Mouse (Mus musculus): Measurements from ENCODE around the gene Ttc23. TPM values are rescaled to one million over a fixed set of nuclear protein-coding genes. Genes with fewer than 3 reads are reported as not detected.

Ttc23 gene
- polyA plus RNA-seq, 1 experiment from 2014 or later = 6.0 TPM

DNA sequence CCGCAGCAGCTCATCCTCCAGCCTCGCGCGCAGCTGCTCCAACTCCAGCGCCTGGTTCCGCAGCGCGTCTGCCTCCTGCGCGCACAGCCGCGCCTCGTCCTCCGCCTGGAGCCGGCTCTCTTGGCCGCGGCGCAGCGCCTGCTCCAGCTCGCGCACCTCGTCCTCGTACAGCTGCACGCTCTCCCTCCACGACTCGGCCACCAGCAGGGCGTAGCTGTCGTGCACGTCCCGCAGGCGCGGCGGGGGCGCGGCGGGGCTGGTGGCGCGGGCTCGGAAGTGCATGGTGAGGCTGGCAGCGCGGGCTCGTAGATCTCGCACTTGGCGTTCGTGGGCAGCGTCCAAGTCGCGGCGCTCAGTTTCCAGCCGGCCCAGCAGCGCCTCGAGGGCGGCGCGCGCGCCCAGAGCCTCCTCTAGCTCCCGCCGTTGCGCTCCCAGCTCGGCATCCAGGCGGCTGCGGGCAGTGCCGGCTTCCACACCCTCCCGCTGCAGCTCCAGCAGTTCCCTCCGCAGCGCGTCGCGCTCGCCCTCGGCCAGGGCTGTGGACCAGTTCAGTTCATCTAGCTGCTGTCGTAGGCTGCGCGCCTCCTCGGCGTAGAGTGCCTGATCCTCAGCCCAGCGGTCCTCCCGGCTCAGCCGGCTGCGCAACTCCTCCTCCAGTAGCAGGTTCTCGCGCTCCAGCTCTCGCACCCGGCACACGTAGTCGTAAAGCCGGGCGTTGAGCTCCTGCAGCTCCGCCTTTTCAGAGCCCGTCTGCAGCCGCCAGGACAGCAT is 111.8 kb downstream of the Ttc23 start:
- peak overlapping the region; percentile 78 for H3K4me2 ChIP-seq (ENCODE audit: low read depth, low read length)
- no peak overlapping the region; the same call in 1 of the 2 replicates for H3K9ac ChIP-seq (ENCODE audit: low read depth, low read length)
- peak; percentile 56 for ATAC-seq (ENCODE audit: low read depth)
- no peaks in the 10 kb centered on the region for H3K36me3 ChIP-seq (ENCODE audit: control insufficient read depth, insufficient read depth)
- under 1% methylated on average over 92 of the region's 92 CpGs for WGBS (ENCODE audit: insufficient replicate concordance)
- no peak overlapping the region for H3K27ac ChIP-seq (ENCODE audit: low read length)
- peaks cover 4% of the 10 kb centered on the region for H3K4me1 ChIP-seq (ENCODE audit: control insufficient read depth, low read depth, low read length)
- H3K27me3 ChIP-seq (ENCODE audit: control insufficient read depth, insufficient read depth, low read depth, low read length) = peaks cover 28% of the 10 kb centered on the region
- H3K9me3 ChIP-seq (replicated peaks; ENCODE audit: control insufficient read depth, low read length) = no peaks in the 10 kb centered on the region
- H3K4me3 ChIP-seq (ENCODE audit: low read depth, low read length) = peak overlapping the region; percentile 55

DNA sequence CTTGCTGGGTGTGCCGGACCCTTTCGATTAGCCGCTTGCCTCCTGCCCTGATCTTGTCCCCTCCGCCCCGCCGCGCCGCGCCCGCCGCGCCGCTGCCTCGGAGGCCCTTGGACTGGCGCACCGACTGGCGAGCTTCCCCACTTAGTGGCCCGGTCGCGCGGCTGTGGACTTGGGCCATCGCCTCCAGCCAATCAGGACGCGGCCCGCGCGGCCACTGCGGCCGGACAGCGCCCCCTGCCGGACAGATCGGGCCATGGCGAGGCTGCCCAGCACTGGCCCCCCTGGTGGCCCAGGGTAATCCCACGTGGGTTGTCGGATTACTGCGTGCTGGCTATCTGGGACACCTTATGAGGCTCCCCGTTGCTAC is 112.4 kb downstream of the Ttc23 start, which contains the start of gene Synm:
Gene Synm (minus strand): TSS at position 114 of the 367 bp plus-strand sequence.
- Histone ChIP-seq H3K27me3 (ENCODE audit: control insufficient read depth, insufficient read depth, low read depth, low read length) (peaks cover 28% of the 10 kb centered on the region), H3K4me1 (ENCODE audit: control insufficient read depth, low read depth, low read length) (peaks cover 4% of the 10 kb centered on the region), H3K9ac (ENCODE audit: low read depth, low read length) (no peak within 1 kb of the TSS; the same call in 1 of the 2 replicates), H3K27ac (ENCODE audit: low read length) (no peak within 1 kb of the TSS), H3K4me2 (ENCODE audit: low read depth, low read length) (peak within 1 kb of the TSS; percentile 78), H3K9me3 (replicated peaks; ENCODE audit: control insufficient read depth, low read length) (no peaks in the 10 kb centered on the region), H3K36me3 (ENCODE audit: control insufficient read depth, insufficient read depth) (no peaks in the 10 kb centered on the region), H3K4me3 (ENCODE audit: low read depth, low read length) (peak within 1 kb of the TSS; percentile 55)
- 0% methylated on average over 37 of the region's 37 CpGs for WGBS (ENCODE audit: insufficient replicate concordance)
- peak; percentile 85 for ATAC-seq (ENCODE audit: low read depth)

DNA sequence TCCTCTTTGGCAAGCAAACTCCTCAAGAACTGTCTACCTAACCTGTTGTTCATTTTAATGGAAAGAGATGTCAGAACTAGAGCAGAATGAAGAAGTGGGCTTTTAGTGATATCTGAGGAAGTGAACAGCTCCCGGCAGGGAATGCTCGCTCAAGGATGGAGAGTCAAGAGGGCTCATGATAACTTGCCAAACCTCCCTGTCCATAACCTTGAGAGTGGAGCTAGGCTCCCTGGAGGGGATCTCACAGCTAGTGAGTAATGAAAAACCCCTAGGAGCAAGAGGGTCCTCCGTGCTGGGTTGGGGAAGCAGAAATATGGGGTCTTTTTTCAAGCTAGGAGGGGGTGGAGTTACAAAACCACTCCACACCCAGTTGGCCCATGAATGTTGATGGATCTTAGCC is 116.4 kb downstream of the Ttc23 start:
- no peak for ATAC-seq (ENCODE audit: low read depth)

DNA sequence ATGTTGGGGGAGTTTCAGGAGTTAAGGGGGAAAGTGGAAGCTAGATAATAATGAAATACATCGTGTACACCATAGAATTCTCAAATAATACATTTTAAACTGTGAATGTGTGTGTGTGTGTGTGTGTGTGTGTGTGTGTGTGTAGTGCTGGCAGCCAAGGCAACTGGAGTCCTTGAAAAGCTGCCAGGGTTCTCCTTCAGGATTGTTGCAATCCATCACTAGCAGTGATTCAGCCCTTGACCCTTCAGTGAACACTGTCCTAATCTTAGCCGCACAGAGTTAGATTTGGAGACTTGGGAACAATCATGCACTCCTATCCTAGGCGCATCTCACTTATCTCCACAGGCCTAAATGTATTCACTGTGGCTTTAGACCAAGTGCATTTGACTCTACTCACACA is 120.9 kb downstream of the Ttc23 start:
- no peaks in the 10 kb centered on the region for H3K36me3 ChIP-seq (ENCODE audit: control insufficient read depth, insufficient read depth)
- H3K27me3 ChIP-seq (ENCODE audit: control insufficient read depth, insufficient read depth, low read depth, low read length) = no peaks in the 10 kb centered on the region
- no peak overlapping the region for H3K9ac ChIP-seq (ENCODE audit: low read depth, low read length)
- ATAC-seq (ENCODE audit: low read depth) = no peak
- H3K27ac ChIP-seq (ENCODE audit: low read length) = no peak overlapping the region
- 70% methylated on average over 3 of the region's 3 CpGs for WGBS (ENCODE audit: insufficient replicate concordance)
- H3K4me1 ChIP-seq (ENCODE audit: control insufficient read depth, low read depth, low read length) = no peaks in the 10 kb centered on the region
- no peaks in the 10 kb centered on the region for H3K9me3 ChIP-seq (replicated peaks; ENCODE audit: control insufficient read depth, low read length)
- no peak overlapping the region for H3K4me3 ChIP-seq (ENCODE audit: low read depth, low read length)
- no peak overlapping the region for H3K4me2 ChIP-seq (ENCODE audit: low read depth, low read length)

More for the DNA sequence above, 116.4 kb downstream of the Ttc23 start:
- no peak overlapping the region for H3K27ac ChIP-seq (ENCODE audit: low read length)
- no peak overlapping the region for H3K4me3 ChIP-seq (ENCODE audit: low read depth, low read length)
- H3K9ac ChIP-seq (ENCODE audit: low read depth, low read length) = no peak overlapping the region
- peaks cover 17% of the 10 kb centered on the region for H3K27me3 ChIP-seq (ENCODE audit: control insufficient read depth, insufficient read depth, low read depth, low read length)
- no peaks in the 10 kb centered on the region for H3K36me3 ChIP-seq (ENCODE audit: control insufficient read depth, insufficient read depth)
- 67% methylated on average over 3 of the region's 3 CpGs for WGBS (ENCODE audit: insufficient replicate concordance)
- peaks cover 4% of the 10 kb centered on the region for H3K4me1 ChIP-seq (ENCODE audit: control insufficient read depth, low read depth, low read length)
- no peaks in the 10 kb centered on the region for H3K9me3 ChIP-seq (replicated peaks; ENCODE audit: control insufficient read depth, low read length)
- H3K4me2 ChIP-seq (ENCODE audit: low read depth, low read length) = no peak overlapping the region

DNA sequence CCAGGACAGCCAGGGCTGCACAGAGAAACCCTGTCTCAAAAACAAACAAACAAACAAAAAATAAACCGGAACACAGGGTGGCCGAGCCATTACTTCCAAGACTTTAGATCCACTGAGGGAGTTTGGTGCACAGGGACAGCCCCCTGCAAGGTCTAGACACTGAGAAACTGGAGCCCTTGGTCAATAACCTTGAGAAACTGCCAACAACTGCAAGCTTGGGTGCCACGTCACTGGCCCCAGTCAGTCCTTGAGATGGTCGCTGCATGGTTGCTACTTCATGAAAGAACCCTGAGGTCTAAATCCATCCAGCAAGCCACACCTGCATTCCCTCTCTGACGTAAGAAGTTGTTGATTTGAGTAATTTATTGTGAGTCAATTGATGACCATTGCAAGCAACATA is 122.3 kb downstream of the Ttc23 start:
- 61% methylated on average over 5 of the region's 5 CpGs for WGBS (ENCODE audit: insufficient replicate concordance)
- no peak overlapping the region for H3K4me3 ChIP-seq (ENCODE audit: low read depth, low read length)
- no peak overlapping the region for H3K4me2 ChIP-seq (ENCODE audit: low read depth, low read length)
- H3K9me3 ChIP-seq (replicated peaks; ENCODE audit: control insufficient read depth, low read length) = no peaks in the 10 kb centered on the region
- no peaks in the 10 kb centered on the region for H3K4me1 ChIP-seq (ENCODE audit: control insufficient read depth, low read depth, low read length)
- H3K27me3 ChIP-seq (ENCODE audit: control insufficient read depth, insufficient read depth, low read depth, low read length) = no peaks in the 10 kb centered on the region
- no peak for ATAC-seq (ENCODE audit: low read depth)
- no peak overlapping the region for H3K9ac ChIP-seq (ENCODE audit: low read depth, low read length)
- H3K27ac ChIP-seq (ENCODE audit: low read length) = no peak overlapping the region
- H3K36me3 ChIP-seq (ENCODE audit: control insufficient read depth, insufficient read depth) = no peaks in the 10 kb centered on the region

DNA sequence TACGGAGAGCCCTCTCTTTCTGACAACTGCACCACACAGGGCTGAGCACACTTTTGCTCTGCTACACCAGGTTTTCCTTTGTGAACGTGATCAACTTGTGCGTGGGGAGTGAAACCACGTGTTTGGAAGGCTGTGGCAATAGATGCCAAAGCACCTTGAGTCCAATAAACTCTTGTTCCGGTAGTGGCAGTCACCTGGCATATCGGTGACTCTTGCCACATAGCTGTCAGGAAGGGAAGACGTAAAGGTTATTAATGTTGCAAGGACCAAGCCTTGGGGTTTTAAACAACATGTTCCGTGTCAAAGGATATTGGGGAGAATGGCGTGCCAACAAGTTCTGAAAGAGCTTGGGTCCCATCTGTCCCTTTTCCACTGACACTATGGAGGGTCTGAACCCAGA is 125.0 kb downstream of the Ttc23 start:
- Histone ChIP-seq H3K4me1 (ENCODE audit: control insufficient read depth, low read depth, low read length) (no peaks in the 10 kb centered on the region), H3K4me3 (ENCODE audit: low read depth, low read length) (no peak overlapping the region), H3K9ac (ENCODE audit: low read depth, low read length) (no peak overlapping the region), H3K27me3 (ENCODE audit: control insufficient read depth, insufficient read depth, low read depth, low read length) (no peaks in the 10 kb centered on the region), H3K9me3 (replicated peaks; ENCODE audit: control insufficient read depth, low read length) (no peaks in the 10 kb centered on the region), H3K27ac (ENCODE audit: low read length) (no peak overlapping the region), H3K4me2 (ENCODE audit: low read depth, low read length) (no peak overlapping the region), H3K36me3 (ENCODE audit: control insufficient read depth, insufficient read depth) (no peaks in the 10 kb centered on the region)
- 64% methylated on average over 9 of the region's 9 CpGs for WGBS (ENCODE audit: insufficient replicate concordance)
- no peak for ATAC-seq (ENCODE audit: low read depth)

DNA sequence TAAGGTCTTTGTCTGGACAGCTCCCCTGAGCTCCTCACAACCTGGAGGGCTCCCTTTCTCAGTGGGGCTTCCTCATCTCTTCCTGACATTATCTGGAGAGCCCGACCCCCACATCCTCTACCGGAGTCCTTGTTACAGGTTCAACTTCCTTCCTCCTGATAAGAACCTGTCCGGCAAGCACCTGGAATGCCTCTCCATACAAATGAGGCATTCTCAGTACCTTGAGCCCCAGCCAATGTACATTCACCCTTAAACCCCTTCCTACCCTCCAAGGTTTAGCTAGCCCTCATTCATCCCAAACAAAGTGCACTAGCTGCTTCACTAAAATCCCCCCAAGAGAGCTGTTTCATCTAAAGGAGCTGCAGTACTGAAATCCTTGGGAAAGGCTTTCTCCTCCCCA is 128.4 kb downstream of the Ttc23 start:
- H3K27me3 ChIP-seq (ENCODE audit: control insufficient read depth, insufficient read depth, low read depth, low read length) = no peaks in the 10 kb centered on the region
- no peak overlapping the region for H3K4me3 ChIP-seq (ENCODE audit: low read depth, low read length)
- H3K36me3 ChIP-seq (ENCODE audit: control insufficient read depth, insufficient read depth) = no peaks in the 10 kb centered on the region
- ATAC-seq (ENCODE audit: low read depth) = no peak
- no peak overlapping the region for H3K4me2 ChIP-seq (ENCODE audit: low read depth, low read length)
- H3K27ac ChIP-seq (ENCODE audit: low read length) = no peak overlapping the region
- no peak overlapping the region for H3K9ac ChIP-seq (ENCODE audit: low read depth, low read length)
- H3K9me3 ChIP-seq (replicated peaks; ENCODE audit: control insufficient read depth, low read length) = no peaks in the 10 kb centered on the region
- H3K4me1 ChIP-seq (ENCODE audit: control insufficient read depth, low read depth, low read length) = no peaks in the 10 kb centered on the region
- 19% methylated on average over 3 of the region's 3 CpGs for WGBS (ENCODE audit: insufficient replicate concordance)

DNA sequence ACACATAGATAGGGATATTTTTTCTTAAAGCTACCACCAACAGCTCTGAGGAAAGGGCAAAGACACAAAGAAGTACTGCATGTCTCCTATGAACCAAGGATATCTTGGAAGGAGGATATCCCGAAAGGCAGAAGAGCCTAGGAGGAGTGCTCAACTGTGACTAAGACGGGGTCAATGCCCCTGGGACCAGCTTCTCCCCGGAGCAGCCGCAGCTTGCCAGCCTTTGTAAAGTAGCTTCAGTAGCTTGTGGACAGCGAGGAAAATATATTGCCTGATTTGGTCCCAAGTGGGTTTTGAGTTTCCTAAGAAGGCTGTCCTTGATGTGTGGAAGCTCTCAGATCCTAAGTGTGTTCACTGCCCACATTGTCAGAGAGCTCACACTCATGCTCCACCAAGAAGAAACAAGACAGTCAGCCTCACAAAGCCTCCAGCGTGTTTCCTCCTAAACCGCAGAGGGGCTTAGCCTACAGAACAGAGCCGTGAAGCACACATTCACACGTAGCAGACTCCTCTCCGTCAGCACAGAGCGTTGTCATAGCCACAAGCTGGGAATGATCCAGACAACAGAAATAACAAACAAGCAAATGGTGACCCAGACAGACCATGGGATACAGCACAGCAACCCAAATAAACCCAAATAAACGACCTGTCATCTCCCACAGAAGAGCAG is 129.6 kb downstream of the Ttc23 start:
- no peaks in the 10 kb centered on the region for H3K9me3 ChIP-seq (replicated peaks; ENCODE audit: control insufficient read depth, low read length)
- 58% methylated on average over 12 of the region's 12 CpGs for WGBS (ENCODE audit: insufficient replicate concordance)
- H3K4me2 ChIP-seq (ENCODE audit: low read depth, low read length) = no peak overlapping the region
- ATAC-seq (ENCODE audit: low read depth) = no peak
- no peaks in the 10 kb centered on the region for H3K36me3 ChIP-seq (ENCODE audit: control insufficient read depth, insufficient read depth)
- no peaks in the 10 kb centered on the region for H3K27me3 ChIP-seq (ENCODE audit: control insufficient read depth, insufficient read depth, low read depth, low read length)
- H3K9ac ChIP-seq (ENCODE audit: low read depth, low read length) = no peak overlapping the region
- H3K4me1 ChIP-seq (ENCODE audit: control insufficient read depth, low read depth, low read length) = no peaks in the 10 kb centered on the region
- H3K27ac ChIP-seq (ENCODE audit: low read length) = no peak overlapping the region
- no peak overlapping the region for H3K4me3 ChIP-seq (ENCODE audit: low read depth, low read length)

DNA sequence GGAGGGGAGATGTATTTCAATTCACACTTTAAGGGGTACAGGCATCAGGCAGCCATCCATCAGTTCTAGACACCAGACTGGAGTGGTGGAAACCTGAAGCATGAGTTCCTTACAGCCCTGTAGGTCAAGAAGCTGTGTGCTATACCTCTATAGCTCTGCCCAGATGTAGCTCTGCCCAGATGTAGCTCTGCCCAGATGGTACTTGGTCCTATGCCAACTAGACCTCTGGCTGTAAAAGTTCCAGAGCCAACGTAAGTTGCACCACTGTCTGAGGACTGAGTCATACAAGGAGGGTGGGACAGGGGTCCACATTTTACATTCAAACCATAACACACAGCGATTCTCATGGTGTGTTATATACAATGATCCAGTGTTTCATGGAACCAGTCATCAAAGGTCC is 140.7 kb downstream of the Ttc23 start:
- no peak overlapping the region for H3K4me3 ChIP-seq (ENCODE audit: low read depth, low read length)
- WGBS (ENCODE audit: insufficient replicate concordance) = 56% methylated on average over 2 of the region's 2 CpGs
- ATAC-seq (ENCODE audit: low read depth) = no peak
- no peak overlapping the region for H3K27ac ChIP-seq (ENCODE audit: low read length)
- no peaks in the 10 kb centered on the region for H3K4me1 ChIP-seq (ENCODE audit: control insufficient read depth, low read depth, low read length)
- no peak overlapping the region for H3K4me2 ChIP-seq (ENCODE audit: low read depth, low read length)
- no peaks in the 10 kb centered on the region for H3K9me3 ChIP-seq (replicated peaks; ENCODE audit: control insufficient read depth, low read length)
- no peak overlapping the region for H3K9ac ChIP-seq (ENCODE audit: low read depth, low read length)
- H3K27me3 ChIP-seq (ENCODE audit: control insufficient read depth, insufficient read depth, low read depth, low read length) = no peaks in the 10 kb centered on the region
- no peaks in the 10 kb centered on the region for H3K36me3 ChIP-seq (ENCODE audit: control insufficient read depth, insufficient read depth)

Data from liver, embryonic 16.5 days (tissue).